Mouse (Mus musculus): ENCODE measurements around the gene Chst14. TPM values are rescaled to one million over a fixed set of nuclear protein-coding genes. Genes with fewer than 3 reads are reported as not detected.

Chst14 gene
- polyA plus RNA-seq, 1 experiment from 2014 or later: 25.1 TPM

- TF ChIP-seq CTCF (IDR thresholded peaks at IDR 0.05; ENCODE audit: low read depth): no peak
- DNase-seq (ENCODE audit: low spot score) (no peak), ATAC-seq (replicated peaks; ENCODE audit: low FRiP score, low read depth) (no peak)
- Histone ChIP-seq H3K36me3 (ENCODE audit: insufficient read depth, low read length) (0 out of 2 replicates have a peak, but pooled peaks cover 6% of the 10 kb centered on the region), H3K9ac (ENCODE audit: low read depth, low read length) (no peak overlapping the region), H3K27ac (no peak overlapping the region), H3K4me2 (ENCODE audit: low read length) (no peak overlapping the region), H3K4me1 (replicated peaks; ENCODE audit: insufficient read depth, low read length) (peaks cover 14% of the 10 kb centered on the region; the same call in 1 of the 2 replicates), H3K4me3 (replicated peaks; ENCODE audit: low read depth, low read length) (no peak overlapping the region), H3K27me3 (ENCODE audit: insufficient read depth, low read length) (no peaks in the 10 kb centered on the region), H3K9me3 (replicated peaks; ENCODE audit: low read length) (no peaks in the 10 kb centered on the region)
- WGBS: 68% methylated on average over 8 of the region's 8 CpGs
Measured at GRCm38 (mm10) chr2:118912706-118913105, 13.6 kb upstream of the Chst14 start.

- Histone ChIP-seq H3K4me3 (replicated peaks; ENCODE audit: low read depth, low read length) (no peak overlapping the region), H3K4me1 (replicated peaks; ENCODE audit: insufficient read depth, low read length) (peaks cover 12% of the 10 kb centered on the region; the same call in 1 of the 2 replicates), H3K9ac (ENCODE audit: low read depth, low read length) (no peak overlapping the region), H3K4me2 (ENCODE audit: low read length) (no peak overlapping the region), H3K36me3 (ENCODE audit: insufficient read depth, low read length) (0 out of 2 replicates have a peak, but pooled peaks cover 6% of the 10 kb centered on the region), H3K27ac (no peak overlapping the region), H3K27me3 (ENCODE audit: insufficient read depth, low read length) (no peaks in the 10 kb centered on the region), H3K9me3 (replicated peaks; ENCODE audit: low read length) (no peaks in the 10 kb centered on the region)
- WGBS: 56% methylated on average over 11 of the region's 11 CpGs
- no peak for TF ChIP-seq CTCF (IDR thresholded peaks at IDR 0.05; ENCODE audit: low read depth)
- ATAC-seq (replicated peaks; ENCODE audit: low FRiP score, low read depth) (no peak), DNase-seq (ENCODE audit: low spot score) (no peak)
Measured at GRCm38 (mm10) chr2:118913551-118914276, 12.6 kb upstream of the Chst14 start.

- H3K4me1 ChIP-seq (replicated peaks; ENCODE audit: insufficient read depth, low read length): peaks cover 12% of the 10 kb centered on the region; the same call in 1 of the 2 replicates
- DNase-seq (ENCODE audit: low spot score) (no peak), ATAC-seq (replicated peaks; ENCODE audit: low FRiP score, low read depth) (no peak)
- WGBS: 67% methylated on average over 8 of the region's 8 CpGs
- no peak overlapping the region for H3K4me2 ChIP-seq (ENCODE audit: low read length)
- no peaks in the 10 kb centered on the region for H3K9me3 ChIP-seq (replicated peaks; ENCODE audit: low read length)
- no peak overlapping the region for H3K27ac ChIP-seq
- H3K4me3 ChIP-seq (replicated peaks; ENCODE audit: low read depth, low read length): no peak overlapping the region
- no peaks in the 10 kb centered on the region for H3K27me3 ChIP-seq (ENCODE audit: insufficient read depth, low read length)
- no peak for TF ChIP-seq CTCF (IDR thresholded peaks at IDR 0.05; ENCODE audit: low read depth)
- H3K9ac ChIP-seq (ENCODE audit: low read depth, low read length): no peak overlapping the region
- 0 out of 2 replicates have a peak, but pooled peaks cover 6% of the 10 kb centered on the region for H3K36me3 ChIP-seq (ENCODE audit: insufficient read depth, low read length)
Measured at GRCm38 (mm10) chr2:118914685-118915084, 11.6 kb upstream of the Chst14 start.

GRCm38 (mm10) chr2:118916436-118916835, 9.9 kb upstream of the Chst14 start:
- no peaks in the 10 kb centered on the region for H3K27me3 ChIP-seq (ENCODE audit: insufficient read depth, low read length)
- no peak overlapping the region for H3K4me2 ChIP-seq (ENCODE audit: low read length)
- H3K36me3 ChIP-seq (ENCODE audit: insufficient read depth, low read length): 0 out of 2 replicates have a peak, but pooled peaks cover 14% of the 10 kb centered on the region
- 91% methylated on average over 17 of the region's 17 CpGs for WGBS
- peaks cover 12% of the 10 kb centered on the region; the same call in 1 of the 2 replicates for H3K4me1 ChIP-seq (replicated peaks; ENCODE audit: insufficient read depth, low read length)
- H3K9ac ChIP-seq (ENCODE audit: low read depth, low read length): no peak overlapping the region
- no peak overlapping the region for H3K27ac ChIP-seq
- no peaks in the 10 kb centered on the region for H3K9me3 ChIP-seq (replicated peaks; ENCODE audit: low read length)
- ATAC-seq (replicated peaks; ENCODE audit: low FRiP score, low read depth) (no peak), DNase-seq (ENCODE audit: low spot score) (no peak)
- no peak overlapping the region for H3K4me3 ChIP-seq (replicated peaks; ENCODE audit: low read depth, low read length)
- no peak for TF ChIP-seq CTCF (IDR thresholded peaks at IDR 0.05; ENCODE audit: low read depth)

GRCm38 (mm10) chr2:118918543-118918942, 7.8 kb upstream of the Chst14 start:
- Histone ChIP-seq H3K27ac (no peak overlapping the region), H3K4me1 (replicated peaks; ENCODE audit: insufficient read depth, low read length) (peaks cover 4% of the 10 kb centered on the region; the same call in 1 of the 2 replicates), H3K9ac (ENCODE audit: low read depth, low read length) (no peak overlapping the region), H3K4me3 (replicated peaks; ENCODE audit: low read depth, low read length) (no peak overlapping the region), H3K27me3 (ENCODE audit: insufficient read depth, low read length) (no peaks in the 10 kb centered on the region), H3K4me2 (ENCODE audit: low read length) (no peak overlapping the region), H3K9me3 (replicated peaks; ENCODE audit: low read length) (no peaks in the 10 kb centered on the region), H3K36me3 (ENCODE audit: insufficient read depth, low read length) (0 out of 2 replicates have a peak, but pooled peaks cover 25% of the 10 kb centered on the region)
- DNase-seq (ENCODE audit: low spot score): no peak
- 48% methylated on average over 1 of the region's 1 CpGs for WGBS
- ATAC-seq (replicated peaks; ENCODE audit: low FRiP score, low read depth): no peak
- TF ChIP-seq CTCF (IDR thresholded peaks at IDR 0.05; ENCODE audit: low read depth): no peak

DNA sequence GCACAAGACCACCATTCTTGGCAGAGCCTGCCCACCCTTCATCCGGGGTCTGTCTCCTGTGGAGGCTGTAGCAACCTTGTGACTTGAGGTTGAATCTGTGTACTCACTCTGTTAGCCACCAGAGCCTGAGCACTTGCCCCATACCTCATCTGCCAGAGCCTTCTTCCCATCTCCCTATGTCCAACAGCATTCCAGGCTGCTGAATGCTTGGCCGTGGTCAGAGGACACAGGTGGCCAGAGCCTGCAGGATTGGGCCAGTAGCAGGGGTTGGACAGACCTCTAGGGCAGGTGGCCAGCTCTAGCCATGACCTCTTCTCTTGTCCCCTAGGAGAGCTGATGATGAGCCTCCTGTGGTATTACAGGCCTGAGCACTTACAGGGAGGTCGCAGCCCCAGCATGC, 5.9 kb upstream of the Chst14 start:
- Histone ChIP-seq H3K4me3 (replicated peaks; ENCODE audit: low read depth, low read length) (no peak overlapping the region), H3K9me3 (replicated peaks; ENCODE audit: low read length) (no peaks in the 10 kb centered on the region), H3K4me2 (ENCODE audit: low read length) (no peak overlapping the region), H3K9ac (ENCODE audit: low read depth, low read length) (no peak overlapping the region), H3K36me3 (ENCODE audit: insufficient read depth, low read length) (0 out of 2 replicates have a peak, but pooled peaks cover 25% of the 10 kb centered on the region), H3K27ac (no peak overlapping the region), H3K27me3 (ENCODE audit: insufficient read depth, low read length) (no peaks in the 10 kb centered on the region), H3K4me1 (replicated peaks; ENCODE audit: insufficient read depth, low read length) (0 out of 2 replicates have a peak, but pooled peaks cover under 1% of the 10 kb centered on the region)
- WGBS: 66% methylated on average over 3 of the region's 3 CpGs
- TF ChIP-seq CTCF (IDR thresholded peaks at IDR 0.05; ENCODE audit: low read depth): no peak
- ATAC-seq (replicated peaks; ENCODE audit: low FRiP score, low read depth) (no peak), DNase-seq (ENCODE audit: low spot score) (no peak)

Data from kidney, postnatal 0 days (tissue).